36 mouse cellular contexts compared by ENCODE assay signal in genomic region chr1:92448293-92448692, GRCm38 (mm10). TPM values are rescaled to one million over a fixed set of nuclear protein-coding genes. Genes with fewer than 3 reads are reported as not detected.
DNase-seq lines count a peak whose midpoint lies in the region; ATAC-seq lines count a peak whose summit lies in the region.
"Had no signal": no experiment of that assay in that cellular context is flagged by ENCODE, and none has a peak within 500 bp of the region (broad histone marks: within the 10 kb centered on the region; RNA-seq: fewer than 3 reads in every experiment).

No protein-coding gene starts in this region.

- H3K4me3 ChIP-seq in heart, embryonic 13.5 days = no peak overlapping the region
- H3K4me3 ChIP-seq in heart, embryonic 16.5 days (ENCODE audit: low read length) = no peak overlapping the region
- no peak overlapping the region for H3K4me3 ChIP-seq in forebrain, embryonic 11.5 days (ENCODE audit: low read depth, low read length)
- H3K4me3 ChIP-seq in midbrain, embryonic 15.5 days = no peak overlapping the region
- H3K4me3 ChIP-seq: embryonic facial prominence, embryonic 10.5 days; embryonic facial prominence, embryonic 15.5 days; forebrain, embryonic 15.5 days; limb, embryonic 10.5 days; limb, embryonic 15.5 days; liver, embryonic 13.5 days; midbrain, embryonic 12.5 days; neural tube, embryonic 13.5 days had no signal

- peaks cover 17% of the 10 kb centered on the region for H3K4me1 ChIP-seq in heart, embryonic 13.5 days
- peaks cover 2% of the 10 kb centered on the region; the same call in 1 of the 2 replicates for H3K4me1 ChIP-seq in heart, embryonic 16.5 days (ENCODE audit: control insufficient read depth, insufficient read depth, low read length)
- no peaks in the 10 kb centered on the region for H3K4me1 ChIP-seq in forebrain, embryonic 11.5 days (replicated peaks; ENCODE audit: control insufficient read depth, insufficient read depth, low read length)
- no peaks in the 10 kb centered on the region for H3K4me1 ChIP-seq in midbrain, embryonic 15.5 days
- H3K4me1 ChIP-seq: embryonic facial prominence, embryonic 10.5 days; embryonic facial prominence, embryonic 15.5 days; forebrain, embryonic 15.5 days; limb, embryonic 10.5 days; limb, embryonic 15.5 days; liver, embryonic 13.5 days; midbrain, embryonic 12.5 days; neural tube, embryonic 13.5 days had no signal

- no peak overlapping the region for H3K9ac ChIP-seq in heart, embryonic 13.5 days
- H3K9ac ChIP-seq in heart, embryonic 16.5 days (ENCODE audit: low read length) = no peak overlapping the region
- H3K9ac ChIP-seq in forebrain, embryonic 11.5 days (ENCODE audit: low read length) = no peak overlapping the region
- no peak overlapping the region for H3K9ac ChIP-seq in midbrain, embryonic 15.5 days
- H3K9ac ChIP-seq: embryonic facial prominence, embryonic 15.5 days; forebrain, embryonic 15.5 days; hindbrain, embryonic 14.5 days; limb, embryonic 15.5 days; liver, embryonic 13.5 days; midbrain, embryonic 12.5 days; neural tube, embryonic 13.5 days had no signal

- peak overlapping the region; percentile 61 for H3K27ac ChIP-seq in heart, embryonic 13.5 days (replicated peaks)
- peak overlapping the region; percentile 18; the same call in 1 of the 2 replicates for H3K27ac ChIP-seq in heart, embryonic 16.5 days (ENCODE audit: low read length)
- no peak overlapping the region for H3K27ac ChIP-seq in forebrain, embryonic 11.5 days (ENCODE audit: low read depth, low read length)
- no peak overlapping the region for H3K27ac ChIP-seq in midbrain, embryonic 15.5 days
- H3K27ac ChIP-seq: embryonic facial prominence, embryonic 10.5 days; embryonic facial prominence, embryonic 15.5 days; forebrain, embryonic 15.5 days; hindbrain, embryonic 14.5 days; limb, embryonic 10.5 days; limb, embryonic 15.5 days; liver, embryonic 13.5 days; midbrain, embryonic 12.5 days; neural tube, embryonic 13.5 days had no signal

- no peak for ATAC-seq in heart, embryonic 13.5 days (ENCODE audit: extremely low read depth, insufficient number of reproducible peaks, low FRiP score, low TSS enrichment)
- peak; percentile 67 for ATAC-seq in heart, embryonic 16.5 days (replicated peaks; ENCODE audit: extremely low read depth, insufficient read depth, low FRiP score)
- no peak for ATAC-seq in forebrain, embryonic 11.5 days (replicated peaks; ENCODE audit: low FRiP score)
- ATAC-seq in midbrain, embryonic 15.5 days (replicated peaks) = no peak
- ATAC-seq: forebrain, embryonic 15.5 days; intestine, postnatal 0 days had no signal

- H3K36me3 ChIP-seq in heart, embryonic 13.5 days = peaks cover 99% of the 10 kb centered on the region
- peaks cover 62% of the 10 kb centered on the region for H3K36me3 ChIP-seq in heart, embryonic 16.5 days (ENCODE audit: control insufficient read depth, insufficient read depth)
- H3K36me3 ChIP-seq in forebrain, embryonic 11.5 days (ENCODE audit: control insufficient read depth, insufficient read depth, low read length) = peaks cover 5% of the 10 kb centered on the region; the same call in 1 of the 2 replicates
- H3K36me3 ChIP-seq in midbrain, embryonic 15.5 days (replicated peaks) = peaks cover 61% of the 10 kb centered on the region

- no peaks in the 10 kb centered on the region for H3K9me3 ChIP-seq in heart, embryonic 13.5 days
- H3K9me3 ChIP-seq in heart, embryonic 16.5 days (replicated peaks; ENCODE audit: control insufficient read depth, low read length) = no peaks in the 10 kb centered on the region
- no peaks in the 10 kb centered on the region for H3K9me3 ChIP-seq in forebrain, embryonic 11.5 days (ENCODE audit: control insufficient read depth, low read length)
- H3K9me3 ChIP-seq in midbrain, embryonic 15.5 days = no peaks in the 10 kb centered on the region
- H3K9me3 ChIP-seq: embryonic facial prominence, embryonic 10.5 days; embryonic facial prominence, embryonic 15.5 days; forebrain, embryonic 15.5 days; limb, embryonic 10.5 days; limb, embryonic 15.5 days; liver, embryonic 13.5 days; midbrain, embryonic 12.5 days; neural tube, embryonic 13.5 days had no signal

- 40% methylated on average over 3 of the region's 3 CpGs for WGBS in heart, embryonic 13.5 days
- WGBS in heart, embryonic 16.5 days = 42% methylated on average over 3 of the region's 3 CpGs
- 79% methylated on average over 3 of the region's 3 CpGs for WGBS in forebrain, embryonic 11.5 days
- 90% methylated on average over 3 of the region's 3 CpGs for WGBS in midbrain, embryonic 15.5 days

- H3K4me2 ChIP-seq in heart, embryonic 13.5 days = no peak overlapping the region
- H3K4me2 ChIP-seq in heart, embryonic 16.5 days (ENCODE audit: low read depth, low read length) = no peak overlapping the region
- no peak overlapping the region for H3K4me2 ChIP-seq in forebrain, embryonic 11.5 days (ENCODE audit: low read depth, low read length, severe bottlenecking)
- no peak overlapping the region for H3K4me2 ChIP-seq in midbrain, embryonic 15.5 days
- H3K4me2 ChIP-seq: embryonic facial prominence, embryonic 15.5 days; forebrain, embryonic 15.5 days; hindbrain, embryonic 14.5 days; limb, embryonic 15.5 days; liver, embryonic 13.5 days; midbrain, embryonic 12.5 days; neural tube, embryonic 13.5 days had no signal

- intact Hi-C loops in gastrocnemius, postnatal 36 days (cut with DNase I) = no loop called here

- DNase-seq in gastrocnemius, postnatal 25 days = peak; percentile 15
- no peak for DNase-seq in gastrocnemius, postnatal 36 days
- no peak for DNase-seq in heart, postnatal 4 days
- DNase-seq in NIH3T3 (ENCODE audit: low read depth) = peak; percentile 32
- no peak for DNase-seq in forebrain, embryonic 11.5 days (ENCODE audit: low spot score)
- DNase-seq: adrenal gland, adult 8-10 months; B cell, adult 2 months; cerebellum, adult 2 months; cerebellum, postnatal 25 days; kidney, adult 9 months; kidney, postnatal 10 days; layer of hippocampus, postnatal 36 days; liver, embryonic 13.5 days; lung, postnatal 36 days; right cerebral cortex, postnatal 4 days; thymus, adult 2 months; thymus, postnatal 4 days had no signal

- H3K27me3 ChIP-seq in heart, embryonic 13.5 days (replicated peaks) = no peaks in the 10 kb centered on the region
- no peaks in the 10 kb centered on the region for H3K27me3 ChIP-seq in heart, embryonic 16.5 days (ENCODE audit: control insufficient read depth, insufficient read depth, low read length)
- H3K27me3 ChIP-seq in forebrain, embryonic 11.5 days (ENCODE audit: control insufficient read depth, insufficient read depth, low read length) = no peaks in the 10 kb centered on the region
- no peaks in the 10 kb centered on the region for H3K27me3 ChIP-seq in midbrain, embryonic 15.5 days (replicated peaks)
- H3K27me3 ChIP-seq: embryonic facial prominence, embryonic 15.5 days; forebrain, embryonic 15.5 days; limb, embryonic 15.5 days; liver, embryonic 13.5 days; midbrain, embryonic 12.5 days; neural tube, embryonic 13.5 days had no signal

RNA-seq across cellular contexts. Expression of gene Ndufa10, which starts 25.4 kb away (rescaled TPM):
- total RNA-seq in gastrocnemius, postnatal 25 days (2021) = 100 to 1,000 TPM; 458 to 459 TPM
- 100 to 1,000 TPM; 447 to 473 TPM for total RNA-seq in gastrocnemius, postnatal 36 days (2021)
- polyA plus RNA-seq in heart, embryonic 13.5 days (2015; fragmentation: Nextera tagmentation; extraction: Ambion mirVana) = 458 and 534 TPM in 2 replicates
- 100 to 1,000 TPM; 633 to 644 TPM for total RNA-seq in heart, postnatal 4 days (2021)
- polyA plus RNA-seq in heart, embryonic 16.5 days (2015; fragmentation: Nextera tagmentation; extraction: Ambion mirVana) = 654 and 684 TPM in 2 replicates
- polyA plus RNA-seq in forebrain, embryonic 11.5 days (2014; fragmentation: Nextera tagmentation; extraction: Ambion mirVana) = 262 and 271 TPM in 2 replicates
- polyA plus RNA-seq in midbrain, embryonic 15.5 days (2015; fragmentation: Nextera tagmentation; extraction: Ambion mirVana) = 303 and 308 TPM in 2 replicates

RNA-seq across cellular contexts. Expression of gene Olfr1416, which starts 36.6 kb away (rescaled TPM):
- not detected for total RNA-seq in gastrocnemius, postnatal 25 days (2021)
- not detected for total RNA-seq in gastrocnemius, postnatal 36 days (2021)
- polyA plus RNA-seq in heart, embryonic 13.5 days (2015; fragmentation: Nextera tagmentation; extraction: Ambion mirVana) = not detected in 2 replicates
- total RNA-seq in heart, postnatal 4 days (2021) = not detected
- not detected in 2 replicates for polyA plus RNA-seq in heart, embryonic 16.5 days (2015; fragmentation: Nextera tagmentation; extraction: Ambion mirVana)
- not detected in 2 replicates for polyA plus RNA-seq in forebrain, embryonic 11.5 days (2014; fragmentation: Nextera tagmentation; extraction: Ambion mirVana)
- not detected in 2 replicates for polyA plus RNA-seq in midbrain, embryonic 15.5 days (2015; fragmentation: Nextera tagmentation; extraction: Ambion mirVana)
- total RNA-seq: adrenal gland, adult 8-10 months; adrenal gland, postnatal 4 days; hematopoietic stem cell, adult 5-6 weeks; layer of hippocampus, postnatal 36 days; megakaryocyte, adult 5-6 weeks had no signal
- polyA plus RNA-seq: cerebellum, adult 2 months; embryonic facial prominence, embryonic 10.5 days; embryonic facial prominence, embryonic 15.5 days; forebrain, embryonic 15.5 days; frontal cortex, adult 2 months; gonadal fat pad, adult 2 months; hindbrain, embryonic 14.5 days; intestine, postnatal 0 days; large intestine, adult 2 months; limb, embryonic 10.5 days; limb, embryonic 15.5 days; liver, embryonic 13.5 days; midbrain, embryonic 12.5 days; neural tube, embryonic 13.5 days; spleen, adult 2 months; thymus, adult 2 months had no signal

RNA-seq across cellular contexts. Expression of gene Olfr1415, which starts 47.6 kb away (rescaled TPM):
- total RNA-seq in gastrocnemius, postnatal 25 days (2021) = not detected
- total RNA-seq in gastrocnemius, postnatal 36 days (2021) = not detected
- polyA plus RNA-seq in heart, embryonic 13.5 days (2015; fragmentation: Nextera tagmentation; extraction: Ambion mirVana) = not detected in 2 replicates
- total RNA-seq in heart, postnatal 4 days (2021) = not detected
- not detected in 2 replicates for polyA plus RNA-seq in heart, embryonic 16.5 days (2015; fragmentation: Nextera tagmentation; extraction: Ambion mirVana)
- not detected in 2 replicates for polyA plus RNA-seq in forebrain, embryonic 11.5 days (2014; fragmentation: Nextera tagmentation; extraction: Ambion mirVana)
- polyA plus RNA-seq in midbrain, embryonic 15.5 days (2015; fragmentation: Nextera tagmentation; extraction: Ambion mirVana) = not detected in 2 replicates
- total RNA-seq: adrenal gland, postnatal 4 days; hematopoietic stem cell, adult 5-6 weeks; layer of hippocampus, postnatal 36 days; megakaryocyte, adult 5-6 weeks had no signal
- polyA plus RNA-seq: cerebellum, adult 2 months; embryonic facial prominence, embryonic 15.5 days; forebrain, embryonic 15.5 days; frontal cortex, adult 2 months; gonadal fat pad, adult 2 months; hindbrain, embryonic 14.5 days; intestine, postnatal 0 days; large intestine, adult 2 months; limb, embryonic 10.5 days; limb, embryonic 15.5 days; liver, embryonic 13.5 days; midbrain, embryonic 12.5 days; neural tube, embryonic 13.5 days; spleen, adult 2 months; thymus, adult 2 months had no signal

Comparison
In these comparisons a context has a peak if more than half of its experiments do, and no peak if none do; other contexts are left out.
1. DNase-seq: peak in gastrocnemius, postnatal 25 days (single experiment) and NIH3T3 (single experiment); none in gastrocnemius, postnatal 36 days (0 of 2), heart, postnatal 4 days (single experiment) and forebrain, embryonic 11.5 days (single experiment).
2. H3K27ac ChIP-seq: peak in heart, embryonic 13.5 days (single experiment) and heart, embryonic 16.5 days (single experiment); none in forebrain, embryonic 11.5 days (single experiment) and midbrain, embryonic 15.5 days (single experiment).